Mouse (Mus musculus) heart, postnatal 14 days (tissue): ENCODE data around the gene Afap1l2. TPM values are rescaled to one million over a fixed set of nuclear protein-coding genes. Genes with fewer than 3 reads are reported as not detected.

Experiments used
- DNase-seq, 2 experiments: peaks; one replicate each; pipeline ENCODE4 v3.0.0; 2021 to 2022
- intact Hi-C: fragments of 180-260 bp; cut with DNase I; formaldehyde crosslinking; loops from one replicate; pipeline ENCODE4 v1.15.1; 2025
- total RNA-seq, 2 experiments: library from RNA; stranded (reverse); gene quantifications; 2 replicates each; pipeline ENCODE4 v1.2.3; 2021

Gene Afap1l2
- total RNA-seq, 2 experiments from 2014 or later = 7.5 to 9.1 TPM

DNA sequence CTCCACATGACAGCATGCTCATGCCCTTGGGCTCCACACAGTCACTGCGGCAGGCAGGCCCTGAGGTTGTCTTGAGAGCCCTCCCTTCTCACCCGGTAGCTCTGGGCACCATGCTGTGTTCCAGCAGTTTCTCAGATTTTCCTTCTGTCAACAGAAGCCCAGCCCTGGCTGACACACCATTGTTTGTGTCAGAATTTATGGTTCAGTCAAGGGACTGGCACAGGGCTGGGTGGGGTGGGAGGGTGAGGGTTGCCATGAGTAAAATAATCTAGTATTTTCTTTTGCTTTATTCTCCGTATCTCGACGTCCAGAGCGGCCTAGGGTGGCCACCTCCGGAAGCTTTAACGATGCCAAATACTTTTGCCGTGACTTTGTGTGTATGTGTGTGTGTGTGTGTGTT, 26.3 kb downstream of the Afap1l2 start:
- intact Hi-C loops = no loop called here
- DNase-seq = no peak

DNA sequence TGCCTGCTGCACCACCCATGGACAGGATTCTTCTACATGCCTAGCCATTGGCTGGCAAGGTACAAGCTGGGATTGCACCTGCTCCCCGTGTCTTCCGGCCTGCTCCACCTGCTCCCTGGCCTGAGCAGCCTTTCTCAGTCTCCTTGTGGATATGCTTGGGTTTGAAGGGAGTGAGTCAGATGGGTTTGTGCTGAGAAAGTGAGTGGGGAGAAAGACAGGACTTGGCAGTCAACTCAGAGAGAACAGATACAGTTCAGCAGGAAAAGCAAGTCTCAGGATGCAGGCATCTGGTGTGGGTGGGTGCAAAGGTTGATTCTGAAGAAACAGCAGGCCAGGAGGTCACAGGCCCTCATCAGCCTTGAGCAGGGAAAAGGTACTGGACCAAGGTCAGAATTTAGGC, 27.2 kb downstream of the Afap1l2 start:
- intact Hi-C loops = no loop called here
- DNase-seq = no peak

DNA sequence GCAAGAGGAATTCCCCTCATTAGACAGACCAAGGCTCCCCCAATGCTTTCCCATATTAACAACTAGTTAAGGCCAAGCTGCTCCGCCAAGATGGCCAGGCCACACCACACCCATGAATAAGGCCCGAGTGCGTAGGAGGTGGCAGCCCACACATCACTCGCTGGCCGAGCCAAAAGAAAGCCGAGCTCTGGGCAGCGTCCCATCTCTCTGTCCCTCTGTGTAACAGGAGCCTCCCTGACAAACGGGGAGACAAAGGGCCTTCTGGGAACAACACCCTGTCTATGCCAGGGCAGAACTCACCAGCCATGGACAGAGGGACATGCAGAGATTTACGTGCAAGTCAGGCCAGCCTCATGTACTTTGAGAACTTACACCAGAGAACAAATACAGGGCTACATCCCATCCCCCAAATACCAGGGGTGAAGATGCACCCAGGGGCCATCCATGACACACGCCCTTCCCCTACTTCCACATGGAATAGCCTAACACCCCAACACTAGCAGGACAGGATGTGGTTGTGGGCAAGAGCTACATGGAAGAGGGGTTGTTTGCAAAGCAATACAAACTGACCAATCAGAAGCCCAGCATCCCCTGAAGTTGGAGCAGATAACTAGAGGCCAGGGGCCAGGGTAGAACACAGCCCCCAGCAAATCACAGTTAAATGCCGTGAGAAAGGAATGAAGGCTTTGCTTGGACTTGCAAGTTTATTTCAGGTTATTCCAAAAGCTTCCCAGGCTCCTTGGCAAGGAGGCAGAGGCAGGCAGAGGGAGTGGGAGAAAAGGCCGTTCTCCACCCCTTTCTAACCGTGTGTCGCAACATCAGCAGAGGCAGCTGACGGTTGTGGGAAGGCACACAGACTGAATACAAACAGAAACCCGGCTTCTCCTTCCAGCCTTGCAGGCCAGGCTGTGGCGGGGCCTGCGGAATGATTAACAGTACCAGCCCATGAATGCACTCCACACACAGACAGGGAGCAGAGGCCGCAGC, 30.8 kb downstream of the Afap1l2 start:
- peak; percentile 59 to 73 for DNase-seq
- intact Hi-C loops = no loop called here

DNA sequence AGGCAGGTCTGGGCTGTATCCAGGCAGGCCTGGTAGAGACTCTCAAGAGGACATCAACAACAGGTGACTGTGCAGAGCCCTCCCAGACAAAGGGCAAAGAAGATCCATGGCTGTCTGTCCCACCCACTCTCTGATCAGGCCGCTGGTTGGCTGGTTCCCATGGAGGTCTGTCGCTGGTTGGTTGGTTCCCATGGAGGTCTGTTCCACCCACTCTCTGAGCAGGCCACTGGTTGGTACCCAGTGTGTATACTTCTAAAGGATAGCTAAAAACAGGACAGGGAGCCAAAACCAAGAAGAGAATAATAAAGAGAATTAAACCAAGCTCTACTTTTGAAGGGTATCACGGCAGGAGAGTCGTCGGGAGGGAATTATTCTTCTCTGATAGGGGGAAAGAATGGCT, 31.5 kb downstream of the Afap1l2 start:
- intact Hi-C loops = no loop called here
- no peak for DNase-seq

DNA sequence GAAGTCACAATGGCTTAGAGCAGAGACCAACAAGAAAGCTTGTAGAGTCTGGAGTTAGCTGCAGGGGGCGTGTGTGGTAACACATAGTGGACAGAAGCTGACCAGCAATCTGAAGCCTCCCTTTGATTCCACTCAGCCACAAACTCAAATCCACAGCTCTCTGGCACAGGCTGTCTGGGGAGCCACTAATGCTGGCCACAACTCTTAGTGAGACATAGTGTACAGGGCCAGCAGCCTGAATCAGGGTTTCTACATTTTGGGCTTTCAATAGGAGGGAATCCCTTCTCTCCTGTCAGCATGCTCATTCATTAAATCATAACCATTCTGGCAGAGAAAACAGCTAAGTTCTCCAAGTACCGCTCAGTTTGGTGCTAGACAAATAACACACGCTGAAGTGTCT, 32.5 kb downstream of the Afap1l2 start:
- DNase-seq = no peak
- intact Hi-C loops = no loop called here

DNA sequence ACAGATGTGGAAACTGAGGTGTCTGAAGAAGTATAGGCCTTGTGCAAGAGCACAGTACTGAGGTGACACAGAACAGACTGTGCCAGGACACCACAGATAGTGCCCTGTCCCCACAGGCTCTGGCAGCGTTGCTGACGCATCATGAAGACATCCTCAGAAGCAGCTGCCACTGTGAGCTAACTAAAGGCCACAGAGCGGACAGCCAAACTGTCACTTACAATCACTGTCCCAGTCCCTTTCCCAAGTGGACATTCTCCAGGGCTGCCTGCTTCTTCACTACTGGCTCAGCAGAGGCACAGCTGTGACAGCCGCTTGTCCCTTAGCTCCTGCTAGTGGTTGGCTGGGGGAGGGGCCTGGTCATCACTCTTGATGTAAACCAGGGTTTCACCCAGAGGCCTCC, 33.9 kb downstream of the Afap1l2 start:
- intact Hi-C loops = no loop called here

DNA sequence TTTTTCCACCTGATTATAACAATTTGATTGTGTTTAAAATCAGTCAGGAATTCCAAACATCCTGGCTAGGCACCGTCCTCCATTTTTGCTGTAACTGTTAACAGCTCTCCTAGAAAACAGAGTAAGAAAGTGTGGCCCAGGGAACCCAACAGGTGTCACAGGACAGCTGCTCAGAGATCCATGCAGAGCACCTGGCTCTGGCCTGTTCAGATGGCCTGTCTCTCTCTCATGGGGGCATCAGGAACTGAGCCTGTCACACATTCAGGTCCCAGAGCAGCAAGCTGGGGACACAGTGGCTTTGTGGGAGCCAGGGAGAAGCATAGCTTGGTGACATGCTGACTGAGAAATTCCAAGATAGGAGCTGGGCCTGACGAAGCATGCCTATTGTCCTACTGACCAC, 35.3 kb downstream of the Afap1l2 start:
- intact Hi-C loops = no loop called here
- no peak for DNase-seq

More for the DNA sequence above, 33.9 kb downstream of the Afap1l2 start:
- peak; percentile 22 to 31 for DNase-seq

DNA sequence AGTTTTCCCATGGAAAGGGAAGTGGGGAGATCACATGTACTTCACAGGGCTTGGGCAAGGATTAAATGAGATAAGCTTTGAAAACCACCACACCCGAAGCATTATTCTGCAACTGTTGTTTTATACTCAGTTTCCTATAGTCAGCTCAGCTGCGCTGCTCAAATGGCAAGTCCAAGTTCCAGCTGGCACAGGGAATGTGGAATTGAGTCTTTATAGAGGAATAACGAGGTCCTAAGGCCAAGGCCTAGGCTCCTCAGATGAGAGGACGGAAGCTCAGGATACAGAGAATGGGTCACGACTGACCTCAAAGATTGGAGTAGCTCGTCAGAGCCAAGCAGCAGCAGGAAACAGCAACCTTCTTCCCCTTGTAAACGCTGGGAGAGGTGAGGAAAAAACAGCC, 36.7 kb downstream of the Afap1l2 start:
- DNase-seq = no peak
- intact Hi-C loops = no loop called here

DNA sequence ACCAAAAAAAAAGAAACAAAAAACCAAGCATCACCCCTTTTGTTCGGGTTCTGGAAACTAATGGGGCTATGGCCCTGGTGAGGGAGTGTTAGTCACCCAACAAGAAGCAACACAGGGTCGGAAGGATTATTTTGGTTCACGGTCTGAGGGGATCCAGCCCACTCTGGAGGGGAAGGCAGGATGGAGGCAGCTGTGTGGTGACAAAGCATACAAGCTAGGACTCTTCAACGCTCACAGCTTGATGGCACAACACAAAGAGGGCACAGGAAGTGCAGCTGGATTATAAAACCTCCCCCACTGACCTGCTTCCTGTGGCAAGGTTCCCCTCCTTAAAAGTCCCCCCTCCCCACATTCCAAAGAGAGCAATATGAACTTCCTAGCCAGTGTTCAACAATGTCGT, 44.2 kb downstream of the Afap1l2 start:
- intact Hi-C loops = no loop called here

DNA sequence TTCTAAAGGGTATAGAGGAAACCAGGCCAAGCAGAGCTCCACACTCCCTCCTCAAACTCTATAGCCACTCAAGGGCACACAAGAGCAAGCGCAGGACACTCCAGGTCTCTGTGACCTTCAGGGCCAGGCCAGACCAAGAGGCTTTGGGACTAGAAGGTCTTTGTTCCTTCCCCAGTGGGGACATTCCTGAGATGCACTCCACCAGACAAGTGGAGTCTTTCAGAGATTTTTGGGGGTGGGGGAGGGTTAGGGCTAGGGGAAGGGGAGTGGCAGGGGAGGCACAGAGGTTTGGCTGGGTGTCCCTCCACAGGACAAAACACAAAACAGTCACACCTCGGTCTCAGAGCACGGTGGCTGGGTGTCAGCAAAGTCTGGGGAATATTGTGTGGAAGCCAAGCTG, 48.4 kb downstream of the Afap1l2 start:
- no peak for DNase-seq

More for the DNA sequence above, 44.2 kb downstream of the Afap1l2 start:
- no peak for DNase-seq

DNA sequence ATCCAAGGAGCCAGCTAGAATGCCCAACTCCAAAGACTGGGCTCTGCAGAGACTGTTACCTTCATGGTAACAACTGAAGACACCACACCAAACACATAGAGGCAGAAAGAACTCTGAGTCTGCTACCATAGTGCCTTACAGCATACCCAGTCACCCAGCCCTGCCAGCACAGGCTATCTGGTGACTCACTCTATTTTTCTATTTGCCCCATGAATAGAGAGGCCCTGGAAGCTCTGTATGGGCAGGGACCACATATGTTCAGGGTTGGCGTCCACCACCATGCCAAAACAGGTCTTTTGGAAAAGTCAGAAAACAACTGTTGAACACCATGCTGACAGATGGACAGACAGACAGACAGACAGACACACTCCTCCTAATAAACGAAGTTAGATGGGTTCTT, 49.0 kb downstream of the Afap1l2 start:
- no peak for DNase-seq
- intact Hi-C loops = no loop called here

More for the DNA sequence above, 48.4 kb downstream of the Afap1l2 start:
- intact Hi-C loops = no loop called here

DNA sequence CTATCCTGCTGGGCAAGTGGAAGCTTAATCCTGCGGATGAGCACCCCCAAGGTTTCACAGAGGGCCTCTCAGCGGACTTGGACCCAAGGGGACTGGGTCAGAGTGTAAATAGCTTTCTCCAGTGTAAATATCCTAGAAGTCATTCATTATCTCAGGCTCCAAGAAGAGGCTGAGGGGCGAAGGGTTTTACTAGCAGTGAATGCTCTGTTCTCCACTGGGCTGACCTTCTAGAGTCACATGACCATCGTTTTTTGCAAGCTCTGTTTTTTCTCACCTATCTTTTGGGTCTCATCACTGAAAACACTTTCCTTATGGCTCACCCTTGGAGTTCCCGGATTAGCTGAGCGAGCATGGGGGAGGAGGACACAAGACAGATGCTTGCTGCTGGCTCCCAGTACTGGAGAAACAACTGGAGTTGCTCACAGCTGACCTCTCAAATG, 49.4 kb downstream of the Afap1l2 start:
- intact Hi-C loops = no loop called here
- peak in 1 of 2 experiments; percentile 40 for DNase-seq

DNA sequence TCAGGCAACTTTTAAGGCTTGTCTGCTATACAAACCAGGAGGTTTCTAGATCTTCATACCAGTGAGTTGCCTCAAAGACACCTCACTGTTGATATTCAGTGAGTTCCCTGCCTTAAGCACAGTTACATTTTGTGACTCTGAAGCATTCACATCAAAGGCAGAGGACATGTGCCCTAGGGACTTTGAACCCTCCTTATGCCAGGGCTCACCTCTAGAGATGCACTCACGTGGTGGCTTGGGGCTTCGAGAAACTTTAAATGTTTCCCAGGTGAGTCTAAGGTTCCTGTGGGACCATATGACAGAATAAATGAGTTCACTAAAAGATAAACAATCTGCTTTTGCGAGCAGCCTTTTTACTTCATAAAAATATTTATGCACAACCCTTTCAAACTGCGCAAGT, 50.0 kb downstream of the Afap1l2 start:
- intact Hi-C loops = no loop called here

DNA sequence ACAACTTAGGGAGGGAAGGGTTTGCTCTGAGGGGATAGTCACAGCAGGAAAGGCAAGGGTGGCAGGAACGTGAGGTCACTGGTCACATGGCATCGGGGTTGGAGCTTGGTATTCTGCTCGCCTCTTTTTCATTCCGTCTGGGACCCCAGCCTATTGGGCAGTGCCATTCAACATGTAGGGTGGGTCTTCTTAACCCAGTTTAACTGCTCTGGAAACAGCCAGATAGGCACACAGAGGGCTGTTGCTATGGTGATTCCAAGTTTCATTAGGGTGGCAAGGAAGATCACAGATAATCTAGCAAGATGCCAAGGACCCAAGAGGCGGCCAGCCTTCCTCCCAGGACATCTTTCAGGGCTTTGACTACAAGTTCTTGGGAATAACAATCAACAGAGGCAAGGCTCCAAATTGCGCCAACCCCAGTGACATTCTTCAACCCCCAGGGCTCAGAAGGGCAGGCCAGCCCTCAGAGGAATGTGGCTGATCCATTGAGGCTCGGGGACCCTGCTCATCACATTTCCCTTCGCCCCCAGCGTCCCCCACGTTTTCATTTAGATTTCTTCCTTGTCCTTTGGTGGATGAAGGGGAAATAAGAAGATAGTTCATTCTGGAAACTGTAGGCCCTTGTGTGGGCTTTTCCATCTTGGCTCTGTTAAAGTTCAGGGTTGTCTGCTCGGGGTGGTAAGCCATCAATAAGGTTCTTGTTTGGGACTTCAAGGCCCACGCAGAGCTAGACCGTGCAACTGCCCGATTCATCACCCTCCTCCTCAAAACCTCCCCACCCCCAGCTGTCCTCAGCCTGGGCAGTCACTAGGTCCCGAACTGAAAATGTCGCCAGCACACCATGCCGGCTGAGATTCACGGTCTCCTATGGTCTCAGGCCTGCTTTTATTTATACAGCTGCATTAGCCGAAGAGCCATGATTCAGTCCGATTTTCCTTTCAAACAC, 52.2 kb downstream of the Afap1l2 start:
- DNase-seq = no peak
- intact Hi-C loops = no loop called here

More for the DNA sequence above, 50.0 kb downstream of the Afap1l2 start:
- DNase-seq = no peak

DNA sequence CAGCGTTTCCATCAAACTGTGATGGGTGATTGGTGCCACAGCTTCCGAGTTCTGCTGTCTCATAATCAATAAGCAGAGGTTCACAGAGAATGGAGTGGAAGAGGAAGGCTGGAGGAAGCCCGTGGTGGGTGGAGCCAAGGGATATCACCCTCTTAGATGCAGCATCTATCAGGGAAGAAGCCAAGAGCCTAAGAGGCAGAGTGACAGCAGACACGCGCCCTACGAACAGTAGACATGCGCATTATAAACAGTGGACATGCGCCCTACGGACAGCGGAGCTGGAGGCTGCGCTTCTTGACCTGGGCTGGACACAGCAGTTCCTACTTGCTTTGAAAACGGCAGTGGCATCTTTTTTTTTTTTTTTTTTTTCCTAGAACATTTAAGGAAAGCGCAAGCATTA, 53.2 kb downstream of the Afap1l2 start:
- intact Hi-C loops = no loop called here
- no peak for DNase-seq

DNA sequence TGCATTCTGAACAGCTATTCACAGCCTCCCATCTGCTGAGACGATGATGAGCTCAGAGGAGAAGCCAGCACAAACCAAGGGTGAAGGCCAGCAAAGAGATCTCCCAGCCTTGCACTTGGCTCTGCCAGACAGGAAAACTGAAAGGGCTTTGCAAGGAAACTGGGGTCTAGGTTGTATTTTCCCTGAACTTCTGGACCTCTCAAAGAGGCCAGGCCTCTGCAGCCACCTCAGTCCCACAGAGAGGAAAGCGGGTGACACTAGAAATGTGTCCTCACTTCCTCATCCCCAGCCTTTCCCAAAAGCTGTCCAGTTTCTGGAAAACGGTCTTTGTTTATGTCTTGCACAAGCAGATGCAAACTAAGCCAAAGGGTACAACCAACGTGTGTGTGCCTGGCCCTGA, 54.2 kb downstream of the Afap1l2 start:
- intact Hi-C loops = no loop called here
- DNase-seq = no peak

DNA sequence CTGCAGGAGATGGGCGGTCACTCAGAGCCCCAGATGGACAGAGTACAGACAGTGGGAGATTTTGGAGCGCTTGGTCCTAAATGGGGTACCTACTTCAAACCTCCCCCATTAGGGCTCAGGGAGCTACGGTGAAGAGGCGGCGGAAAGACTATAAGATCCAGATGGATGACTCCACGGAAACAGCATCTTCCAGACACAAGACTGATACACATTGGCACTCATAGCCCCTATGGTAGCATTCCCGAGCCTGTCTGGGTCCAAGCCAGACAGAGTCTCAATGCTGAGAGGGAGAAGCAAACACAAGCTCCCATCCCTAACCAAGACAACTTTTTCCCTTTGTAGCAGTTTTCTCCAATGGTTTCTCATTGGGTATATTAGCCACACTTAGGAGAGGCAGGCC, 57.2 kb downstream of the Afap1l2 start:
- intact Hi-C loops = no loop called here
- DNase-seq = no peak

DNA sequence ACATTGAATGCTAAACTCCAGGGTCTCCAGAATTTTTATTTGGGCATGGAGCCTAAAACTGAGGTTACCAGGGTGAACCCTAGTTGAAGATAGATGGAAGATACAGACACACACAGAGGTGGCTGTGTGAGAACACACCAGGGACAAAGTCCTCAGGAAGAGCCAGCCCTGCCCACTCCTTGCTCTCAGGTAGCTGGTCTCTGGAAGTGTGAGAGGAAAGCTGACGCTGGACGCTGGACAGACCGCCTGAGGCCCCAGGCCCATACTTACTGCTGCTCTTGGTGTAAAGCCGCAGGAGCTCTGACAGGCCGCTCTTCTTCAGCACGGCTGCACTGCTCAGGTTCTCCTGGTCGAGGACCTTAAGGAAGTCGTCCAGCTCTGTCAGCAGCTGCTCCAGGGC, 58.2 kb downstream of the Afap1l2 start:
- no peak for DNase-seq
- intact Hi-C loops = no loop called here

DNA sequence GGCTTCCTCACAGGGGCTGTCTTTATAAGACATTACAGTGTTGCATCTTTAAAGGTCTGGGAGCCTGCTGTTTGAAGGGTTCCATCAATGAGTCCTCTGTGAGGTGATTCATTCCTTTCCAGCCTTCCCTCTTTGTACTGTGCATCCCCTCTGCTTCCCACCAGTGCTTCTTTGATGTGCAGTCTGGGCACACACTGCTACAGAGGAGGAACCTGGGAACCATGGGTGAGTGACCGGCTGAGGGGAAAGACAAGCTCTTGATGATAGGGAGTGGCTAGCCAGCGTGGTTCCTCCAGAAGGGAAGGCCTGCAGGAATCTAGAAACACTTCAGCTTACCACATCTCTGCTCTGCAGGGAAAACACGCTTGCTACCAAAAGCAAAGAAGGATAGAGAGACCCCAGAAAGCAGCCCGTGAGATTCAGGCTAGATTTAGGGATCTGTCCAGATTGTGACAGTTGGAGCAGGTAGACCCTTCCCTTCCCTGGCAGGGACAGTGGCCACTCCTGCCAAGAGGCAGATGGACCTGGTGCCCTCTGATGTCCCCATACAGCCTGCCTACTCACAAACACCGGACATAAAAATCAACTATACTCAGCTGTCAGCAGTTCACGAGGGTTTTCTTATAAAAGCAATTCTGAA, 59.9 kb downstream of the Afap1l2 start:
- no peak for DNase-seq
- intact Hi-C loops = no loop called here

DNA sequence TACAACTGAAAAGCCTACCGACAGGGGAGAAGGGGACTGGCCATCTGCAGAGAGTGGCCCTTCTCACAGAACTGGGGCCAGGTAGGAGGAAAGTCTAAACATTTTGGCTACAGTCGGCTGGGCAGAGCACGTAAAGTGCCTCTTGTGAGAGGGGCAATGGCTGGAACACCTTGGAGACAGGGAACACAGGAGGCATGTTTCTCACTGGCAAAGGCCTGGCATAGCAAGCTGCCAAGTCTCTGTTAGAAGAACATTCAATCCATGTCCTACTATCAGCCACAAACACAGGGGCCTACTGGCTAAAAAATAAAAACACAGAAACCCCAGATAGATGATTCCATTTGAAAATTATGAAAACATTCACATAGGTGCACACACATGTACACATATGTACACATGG, 61.3 kb downstream of the Afap1l2 start:
- intact Hi-C loops = no loop called here
- DNase-seq = no peak

DNA sequence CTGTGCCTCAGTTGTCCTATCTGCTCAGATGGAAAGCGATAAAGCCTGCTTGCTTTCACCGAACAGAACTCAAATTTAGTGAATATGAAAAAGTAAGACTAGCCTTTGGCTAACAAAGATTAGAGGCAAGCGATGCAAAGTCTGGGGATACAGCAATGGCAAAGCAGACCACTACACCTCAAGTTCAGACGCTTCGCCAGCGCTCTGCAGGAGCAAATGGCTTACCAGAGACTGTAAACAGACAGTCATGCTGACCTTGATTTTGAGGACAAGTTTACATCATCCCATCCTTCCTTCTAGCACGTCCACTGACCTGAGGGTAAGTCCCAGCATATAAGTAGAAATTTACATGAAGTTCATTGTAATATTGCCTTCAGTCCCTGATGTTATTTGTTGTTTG, 61.8 kb downstream of the Afap1l2 start:
- intact Hi-C loops = no loop called here
- no peak for DNase-seq
